Comparison of ENCODE assay signal across 8 mouse cellular contexts in genomic region chr16:23515766-23516165, GRCm38 (mm10). TPM values are rescaled to one million over a fixed set of nuclear protein-coding genes. Genes with fewer than 3 reads are reported as not detected.
DNase-seq lines count a peak whose midpoint lies in the region; ATAC-seq lines count a peak whose summit lies in the region.

No protein-coding gene starts in this region.

- H3K4me2 ChIP-seq in forebrain, embryonic 13.5 days, result peak overlapping the region; percentile 74
- no peak overlapping the region for H3K4me2 ChIP-seq in forebrain, embryonic 12.5 days
- no peak overlapping the region for H3K4me2 ChIP-seq in midbrain, embryonic 11.5 days
- H3K4me2 ChIP-seq in midbrain, embryonic 15.5 days, result no peak overlapping the region
- H3K4me2 ChIP-seq in heart, embryonic 14.5 days (ENCODE audit: low read length), result 0 out of 2 replicates have a peak overlapping the region, but pooled peaks have one; percentile 13
- H3K4me2 ChIP-seq in lung, embryonic 15.5 days, result no peak overlapping the region

- H3K27ac ChIP-seq in forebrain, embryonic 13.5 days, result peak overlapping the region; percentile 92
- no peak overlapping the region for H3K27ac ChIP-seq in forebrain, embryonic 12.5 days
- no peak overlapping the region for H3K27ac ChIP-seq in midbrain, embryonic 11.5 days (ENCODE audit: low read depth, low read length)
- no peak overlapping the region for H3K27ac ChIP-seq in midbrain, embryonic 15.5 days
- peak overlapping the region; percentile 49 to 58 for H3K27ac ChIP-seq in heart, embryonic 14.5 days (replicated peaks in 1 of 2; ENCODE audit: control insufficient read depth in 1 of 2, insufficient read depth in 1 of 2, low read depth in 2 of 2, low read length in 2 of 2)
- H3K27ac ChIP-seq in lung, embryonic 15.5 days, result no peak overlapping the region

- 46% methylated on average over 3 of the region's 3 CpGs for WGBS in forebrain, embryonic 13.5 days
- 65% methylated on average over 3 of the region's 3 CpGs for WGBS in forebrain, embryonic 12.5 days
- 78% methylated on average over 3 of the region's 3 CpGs for WGBS in midbrain, embryonic 11.5 days
- 63% methylated on average over 3 of the region's 3 CpGs for WGBS in midbrain, embryonic 15.5 days
- WGBS in heart, embryonic 14.5 days, result 3% methylated on average over 3 of the region's 3 CpGs
- WGBS in lung, embryonic 15.5 days, result 30% methylated on average over 3 of the region's 3 CpGs

- H3K4me1 ChIP-seq in forebrain, embryonic 13.5 days, result peaks cover 53% of the 10 kb centered on the region
- peaks cover 41% of the 10 kb centered on the region for H3K4me1 ChIP-seq in forebrain, embryonic 12.5 days
- peaks cover 2% of the 10 kb centered on the region; the same call in 1 of the 2 replicates for H3K4me1 ChIP-seq in midbrain, embryonic 11.5 days (ENCODE audit: control insufficient read depth, insufficient read depth, low read length)
- H3K4me1 ChIP-seq in midbrain, embryonic 15.5 days, result peaks cover 34% of the 10 kb centered on the region
- H3K4me1 ChIP-seq in heart, embryonic 14.5 days (ENCODE audit: control insufficient read depth in 2 of 2, insufficient read depth in 2 of 2, low read length in 2 of 2), result peaks cover 19 to 45% of the 10 kb centered on the region in 2 experiments
- H3K4me1 ChIP-seq in lung, embryonic 15.5 days, result peaks cover 52% of the 10 kb centered on the region

- ATAC-seq in forebrain, embryonic 13.5 days, result no peak
- ATAC-seq in forebrain, embryonic 12.5 days (ENCODE audit: low FRiP score), result no peak
- no peak for ATAC-seq in midbrain, embryonic 11.5 days (ENCODE audit: low FRiP score)
- ATAC-seq in midbrain, embryonic 15.5 days (replicated peaks), result no peak
- ATAC-seq in heart, embryonic 14.5 days (ENCODE audit: insufficient number of reproducible peaks, insufficient read depth, low FRiP score, low read depth), result peak; percentile 75
- peak; percentile 60; the same call in 1 of the 2 replicates for ATAC-seq in lung, embryonic 15.5 days (ENCODE audit: borderline replicate concordance, extremely low read depth, low FRiP score, low TSS enrichment)
- no peak for ATAC-seq in inflammation-experienced regulatory T-cells, adult 6 months

- H3K27me3 ChIP-seq in forebrain, embryonic 13.5 days, result no peaks in the 10 kb centered on the region
- no peaks in the 10 kb centered on the region for H3K27me3 ChIP-seq in forebrain, embryonic 12.5 days
- H3K27me3 ChIP-seq in midbrain, embryonic 11.5 days (ENCODE audit: control insufficient read depth, insufficient read depth, low read length), result no peaks in the 10 kb centered on the region
- H3K27me3 ChIP-seq in midbrain, embryonic 15.5 days (replicated peaks), result no peaks in the 10 kb centered on the region
- H3K27me3 ChIP-seq in heart, embryonic 14.5 days (ENCODE audit: control insufficient read depth, insufficient read depth, low read length), result no peaks in the 10 kb centered on the region
- H3K27me3 ChIP-seq in lung, embryonic 15.5 days, result no peaks in the 10 kb centered on the region

- peak; percentile 17 for DNase-seq in midbrain, embryonic 11.5 days (ENCODE audit: low spot score, missing footprints)
- DNase-seq in cerebellum, adult 9-11 months, result no peak

- H3K4me3 ChIP-seq in forebrain, embryonic 13.5 days, result no peak overlapping the region
- H3K4me3 ChIP-seq in forebrain, embryonic 12.5 days (replicated peaks), result no peak overlapping the region
- H3K4me3 ChIP-seq in midbrain, embryonic 11.5 days (ENCODE audit: low read depth, low read length), result no peak overlapping the region
- H3K4me3 ChIP-seq in midbrain, embryonic 15.5 days, result no peak overlapping the region
- no peak overlapping the region for H3K4me3 ChIP-seq in heart, embryonic 14.5 days (ENCODE audit: control insufficient read depth in 1 of 2, insufficient read depth in 1 of 2, low read depth in 1 of 2, low read length in 2 of 2)
- H3K4me3 ChIP-seq in lung, embryonic 15.5 days, result no peak overlapping the region

- H3K9ac ChIP-seq in forebrain, embryonic 13.5 days, result no peak overlapping the region
- no peak overlapping the region for H3K9ac ChIP-seq in forebrain, embryonic 12.5 days
- H3K9ac ChIP-seq in midbrain, embryonic 11.5 days (ENCODE audit: low read length), result no peak overlapping the region
- H3K9ac ChIP-seq in midbrain, embryonic 15.5 days, result no peak overlapping the region
- H3K9ac ChIP-seq in heart, embryonic 14.5 days (ENCODE audit: low read length), result no peak overlapping the region
- no peak overlapping the region for H3K9ac ChIP-seq in lung, embryonic 15.5 days

- no peaks in the 10 kb centered on the region for H3K9me3 ChIP-seq in forebrain, embryonic 13.5 days (replicated peaks)
- H3K9me3 ChIP-seq in forebrain, embryonic 12.5 days, result no peaks in the 10 kb centered on the region
- H3K9me3 ChIP-seq in midbrain, embryonic 11.5 days (ENCODE audit: control insufficient read depth, low read length), result no peaks in the 10 kb centered on the region
- H3K9me3 ChIP-seq in midbrain, embryonic 15.5 days, result no peaks in the 10 kb centered on the region
- no peaks in the 10 kb centered on the region for H3K9me3 ChIP-seq in heart, embryonic 14.5 days (ENCODE audit: control insufficient read depth, low read length)
- H3K9me3 ChIP-seq in lung, embryonic 15.5 days, result no peaks in the 10 kb centered on the region

- peaks cover 37% of the 10 kb centered on the region for H3K36me3 ChIP-seq in forebrain, embryonic 13.5 days (ENCODE audit: poor library complexity, severe bottlenecking)
- H3K36me3 ChIP-seq in forebrain, embryonic 12.5 days (replicated peaks), result peaks cover 30% of the 10 kb centered on the region
- 0 out of 2 replicates have a peak, but pooled peaks cover 3% of the 10 kb centered on the region for H3K36me3 ChIP-seq in midbrain, embryonic 11.5 days (ENCODE audit: control insufficient read depth, insufficient read depth, low read length)
- H3K36me3 ChIP-seq in midbrain, embryonic 15.5 days (replicated peaks), result no peaks in the 10 kb centered on the region
- no peaks in the 10 kb centered on the region for H3K36me3 ChIP-seq in heart, embryonic 14.5 days (ENCODE audit: control insufficient read depth, insufficient read depth, low read length)
- H3K36me3 ChIP-seq in lung, embryonic 15.5 days, result no peaks in the 10 kb centered on the region

RNA-seq across cellular contexts. Expression of gene Rtp4, which starts 4.3 kb away (rescaled TPM):
- 2.3 and 3.3 TPM in 2 replicates for polyA plus RNA-seq in forebrain, embryonic 13.5 days (2015; fragmentation: Nextera tagmentation; extraction: Ambion mirVana)
- polyA plus RNA-seq in forebrain, embryonic 12.5 days (2016; fragmentation: Nextera tagmentation; extraction: Ambion mirVana), result 2.0 and 2.5 TPM in 2 replicates
- polyA plus RNA-seq in midbrain, embryonic 11.5 days (2014; fragmentation: Nextera tagmentation; extraction: Ambion mirVana), result 2.2 and 2.6 TPM in 2 replicates
- polyA plus RNA-seq in midbrain, embryonic 15.5 days (2015; fragmentation: Nextera tagmentation; extraction: Ambion mirVana), result 3.8 and 5.2 TPM in 2 replicates
- 7.8 and 9.5 TPM in 2 replicates for polyA plus RNA-seq in heart, embryonic 14.5 days (2014; fragmentation: Nextera tagmentation; extraction: Ambion mirVana)
- polyA plus RNA-seq in lung, embryonic 15.5 days (2015; fragmentation: Nextera tagmentation; extraction: Ambion mirVana), result 10.1 and 10.4 TPM in 2 replicates
- 100 to 1,000 TPM in 2 of 3 experiments, 10 to 100 TPM in 1; 92.6 to 125 (median 114) TPM for polyA plus RNA-seq in inflammation-experienced regulatory T-cells, adult 6 months (2017; shearing (Covaris generic))

RNA-seq across cellular contexts. Expression of gene Masp1, which starts 4.8 kb away (rescaled TPM):
- polyA plus RNA-seq in forebrain, embryonic 13.5 days (2015; fragmentation: Nextera tagmentation; extraction: Ambion mirVana), result 53.5 and 55.9 TPM in 2 replicates
- 37.1 and 42.4 TPM in 2 replicates for polyA plus RNA-seq in forebrain, embryonic 12.5 days (2016; fragmentation: Nextera tagmentation; extraction: Ambion mirVana)
- polyA plus RNA-seq in midbrain, embryonic 11.5 days (2014; fragmentation: Nextera tagmentation; extraction: Ambion mirVana), result 19.0 and 20.1 TPM in 2 replicates
- 30.9 and 31.1 TPM in 2 replicates for polyA plus RNA-seq in midbrain, embryonic 15.5 days (2015; fragmentation: Nextera tagmentation; extraction: Ambion mirVana)
- polyA plus RNA-seq in heart, embryonic 14.5 days (2014; fragmentation: Nextera tagmentation; extraction: Ambion mirVana), result 17.2 and 18.0 TPM in 2 replicates
- polyA plus RNA-seq in lung, embryonic 15.5 days (2015; fragmentation: Nextera tagmentation; extraction: Ambion mirVana), result 2.8 and 3.6 TPM in 2 replicates
- not detected for polyA plus RNA-seq in inflammation-experienced regulatory T-cells, adult 6 months (2017; shearing (Covaris generic))

Comparison
In these comparisons a context has a peak if more than half of its experiments do, and no peak if none do; other contexts are left out.
1. H3K27ac ChIP-seq: peak in forebrain, embryonic 13.5 days (single experiment) and heart, embryonic 14.5 days (2 of 2); none in forebrain, embryonic 12.5 days (single experiment), midbrain, embryonic 11.5 days (single experiment), midbrain, embryonic 15.5 days (single experiment) and lung, embryonic 15.5 days (single experiment).
2. H3K4me2 ChIP-seq: peak in forebrain, embryonic 13.5 days (single experiment) and heart, embryonic 14.5 days (single experiment); none in forebrain, embryonic 12.5 days (single experiment), midbrain, embryonic 11.5 days (single experiment), midbrain, embryonic 15.5 days (single experiment) and lung, embryonic 15.5 days (single experiment).
3. ATAC-seq: peak in heart, embryonic 14.5 days (single experiment) and lung, embryonic 15.5 days (single experiment); none in forebrain, embryonic 13.5 days (single experiment), forebrain, embryonic 12.5 days (single experiment), midbrain, embryonic 11.5 days (single experiment), midbrain, embryonic 15.5 days (single experiment) and inflammation-experienced regulatory T-cells, adult 6 months (single experiment).